10 mouse cellular contexts compared by ENCODE assay signal in the genomic region with DNA sequence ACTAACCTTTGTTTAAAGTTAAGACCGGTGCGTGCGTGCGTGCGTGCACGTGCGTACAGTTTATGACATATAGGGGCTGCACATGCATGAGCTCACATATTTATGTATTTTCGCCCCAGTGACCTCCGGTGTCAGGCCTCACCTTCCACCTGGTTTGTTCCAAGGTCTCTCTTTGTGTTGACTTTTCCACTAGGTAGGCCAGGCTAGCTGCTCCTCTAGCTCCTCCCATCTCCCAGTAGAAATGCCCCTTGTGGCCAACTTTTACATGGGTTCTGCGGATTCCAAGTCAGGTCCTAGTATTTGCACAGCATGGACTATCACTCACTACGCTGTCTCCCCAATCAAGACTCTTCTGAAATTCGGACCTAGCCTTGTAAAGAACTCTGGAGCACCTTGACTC. TPM values are rescaled to one million over a fixed set of nuclear protein-coding genes. Genes with fewer than 3 reads are reported as not detected.
DNase-seq lines count a peak whose midpoint lies in the region; ATAC-seq lines count a peak whose summit lies in the region.
"Had no signal": no experiment of that assay in that cellular context is flagged by ENCODE, and none has a peak within 500 bp of the region (broad histone marks: within the 10 kb centered on the region; RNA-seq: fewer than 3 reads in every experiment).

No protein-coding gene starts in this region.

- no peak overlapping the region for H3K27ac ChIP-seq in midbrain, embryonic 10.5 days (replicated peaks)
- H3K27ac ChIP-seq in midbrain, embryonic 13.5 days: no peak overlapping the region
- H3K27ac ChIP-seq: left cerebral cortex, adult 2 months had no signal

- no peak overlapping the region for H3K4me2 ChIP-seq in midbrain, embryonic 13.5 days (replicated peaks)

- H3K4me1 ChIP-seq in midbrain, embryonic 10.5 days: peaks cover 42% of the 10 kb centered on the region
- H3K4me1 ChIP-seq in midbrain, embryonic 13.5 days (replicated peaks): peaks cover 20% of the 10 kb centered on the region

- ATAC-seq in midbrain, embryonic 13.5 days: no peak

- DNase-seq in heart, adult 11 months: peak; percentile 90
- DNase-seq in heart, postnatal 4 days: no peak
- peak; percentile 21 for DNase-seq in midbrain, embryonic 10.5 days (ENCODE audit: low spot score)
- peak; percentile 82 for DNase-seq in ZHBTc4 (ENCODE audit: low read depth, low spot score)
- peak; percentile 34 for DNase-seq in retina, postnatal 1 day
- no peak for DNase-seq in urinary bladder, postnatal 4 days (ENCODE audit: low spot score in 2 of 2)
- DNase-seq in ovary, postnatal 36 days (ENCODE audit: low spot score): no peak
- DNase-seq: right cerebral cortex, postnatal 4 days had no signal

- H3K9ac ChIP-seq in midbrain, embryonic 13.5 days (replicated peaks): no peak overlapping the region

- H3K27me3 ChIP-seq in midbrain, embryonic 10.5 days (ENCODE audit: low read depth, poor library complexity, severe bottlenecking): no peaks in the 10 kb centered on the region
- peaks cover 8% of the 10 kb centered on the region; the same call in 1 of the 2 replicates for H3K27me3 ChIP-seq in midbrain, embryonic 13.5 days

- H3K9me3 ChIP-seq in midbrain, embryonic 10.5 days (replicated peaks): no peaks in the 10 kb centered on the region
- H3K9me3 ChIP-seq in midbrain, embryonic 13.5 days: no peaks in the 10 kb centered on the region

- H3K4me3 ChIP-seq in midbrain, embryonic 10.5 days: no peak overlapping the region
- no peak overlapping the region for H3K4me3 ChIP-seq in midbrain, embryonic 13.5 days (replicated peaks)

- no peaks in the 10 kb centered on the region for H3K36me3 ChIP-seq in midbrain, embryonic 10.5 days
- H3K36me3 ChIP-seq in midbrain, embryonic 13.5 days: no peaks in the 10 kb centered on the region

- WGBS in midbrain, embryonic 10.5 days: 88% methylated on average over 12 of the region's 12 CpGs
- WGBS in midbrain, embryonic 13.5 days: 90% methylated on average over 12 of the region's 12 CpGs

RNA-seq across cellular contexts. Expression of a gene that starts 1.3 kb away (rescaled TPM):
- total RNA-seq in heart, postnatal 4 days (2021): 10 to 100 TPM; 13.2 to 14.6 TPM
- 6.1 and 6.6 TPM in 2 replicates for polyA plus RNA-seq in midbrain, embryonic 10.5 days (2016; fragmentation: Nextera tagmentation; extraction: Ambion mirVana)
- polyA plus RNA-seq in midbrain, embryonic 13.5 days (2015; fragmentation: Nextera tagmentation; extraction: Ambion mirVana): 2.2 and 2.5 TPM in 2 replicates

Comparison
In these comparisons a context has a peak if more than half of its experiments do, and no peak if none do; other contexts are left out.
1. DNase-seq: peak in heart, adult 11 months (single experiment), midbrain, embryonic 10.5 days (single experiment), ZHBTc4 (single experiment) and retina, postnatal 1 day (single experiment); none in heart, postnatal 4 days (single experiment), urinary bladder, postnatal 4 days (0 of 2) and ovary, postnatal 36 days (single experiment).